Mouse (Mus musculus): Measurements from ENCODE around the gene Fxyd2.

GRCm38 (mm10) chr9:45405694-45406093 is 6.2 kb downstream of the Fxyd2 start:
- TF ChIP-seq POLR2A (IDR thresholded peaks at IDR 0.05; ENCODE audit: borderline replicate concordance, insufficient read depth, low read length) (no peak), CTCF (IDR thresholded peaks at IDR 0.05; ENCODE audit: borderline replicate concordance, insufficient read depth, low read depth, low read length) (no peak)
